Mouse (Mus musculus): ENCODE results near the gene Vash2.
"Not testable (repeated sequence)": the region's sequence is repeated elsewhere in the genome, so short reads cannot be mapped to it uniquely, and the experiment has no call there.

Vash2 gene

DNA sequence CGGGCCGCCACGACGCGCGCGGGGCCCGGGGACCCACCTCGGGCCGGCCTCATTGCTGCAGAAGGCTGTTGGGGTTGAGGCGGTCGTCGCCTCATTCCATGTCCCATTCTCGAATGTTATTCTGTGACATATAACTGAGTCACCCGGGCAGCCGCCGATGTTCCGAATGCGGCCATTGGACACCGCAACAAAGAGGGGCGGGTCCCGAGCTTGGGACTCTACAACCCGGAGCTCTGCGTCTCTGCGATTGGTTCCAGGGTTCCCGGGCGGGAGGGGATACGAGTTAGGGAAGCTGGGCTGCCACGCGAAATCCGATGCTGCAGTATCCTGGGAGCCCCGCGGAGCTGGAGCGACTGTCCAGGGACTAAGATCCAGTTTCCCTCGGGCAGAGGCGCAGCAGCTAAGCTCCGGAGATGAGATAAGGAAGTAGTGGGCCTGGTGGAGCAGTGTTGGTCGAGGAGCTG is at the start of gene Vash2:
Gene Vash2 (minus strand): TSS at position 197 of the 464 bp plus-strand sequence.
- DNase-seq (ENCODE audit: low read depth in 1 of 2, low spot score in 2 of 2), result peak; percentile 10 to 28

DNA sequence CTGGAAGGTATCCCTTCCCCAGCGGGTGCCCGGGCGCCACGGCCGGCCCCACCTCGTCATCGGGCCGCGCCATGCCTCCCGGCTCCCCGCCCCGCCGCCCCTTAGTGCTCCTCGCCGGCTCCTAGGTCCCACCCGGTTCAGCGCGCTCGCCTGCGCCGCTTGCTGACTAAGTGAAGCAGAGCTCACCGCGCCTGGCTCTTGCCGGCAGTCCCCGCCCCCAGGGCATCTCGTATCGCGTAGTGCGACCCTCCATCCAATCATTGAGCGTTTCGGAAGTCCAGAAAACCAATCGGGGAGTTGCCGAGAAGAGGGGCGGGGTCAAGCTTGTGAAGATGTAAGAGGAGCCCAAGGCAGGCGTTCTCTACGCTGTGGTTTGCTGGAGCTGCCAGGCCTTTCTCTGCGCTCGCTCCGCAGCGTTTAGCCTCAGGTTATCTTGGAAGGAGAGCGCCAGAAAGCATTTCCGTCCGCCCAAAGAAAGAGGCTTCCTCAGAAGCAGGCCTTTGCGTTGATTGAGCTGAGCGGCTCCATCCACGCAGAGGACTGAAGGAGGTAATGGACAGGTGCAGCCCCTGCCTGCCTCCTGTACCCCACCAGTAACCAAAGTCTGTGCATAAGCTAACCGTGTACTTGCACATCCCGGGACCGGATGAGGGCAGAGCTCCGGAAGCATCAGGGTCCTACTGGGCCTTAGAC is 47.1 kb upstream of the Vash2 start, which contains the start of gene Flvcr1:
Gene Flvcr1 (minus strand): TSS at position 138 of the 693 bp plus-strand sequence.
- peak; percentile 96 to 97 for DNase-seq (ENCODE audit: low read depth in 1 of 2, low spot score in 2 of 2)

DNA sequence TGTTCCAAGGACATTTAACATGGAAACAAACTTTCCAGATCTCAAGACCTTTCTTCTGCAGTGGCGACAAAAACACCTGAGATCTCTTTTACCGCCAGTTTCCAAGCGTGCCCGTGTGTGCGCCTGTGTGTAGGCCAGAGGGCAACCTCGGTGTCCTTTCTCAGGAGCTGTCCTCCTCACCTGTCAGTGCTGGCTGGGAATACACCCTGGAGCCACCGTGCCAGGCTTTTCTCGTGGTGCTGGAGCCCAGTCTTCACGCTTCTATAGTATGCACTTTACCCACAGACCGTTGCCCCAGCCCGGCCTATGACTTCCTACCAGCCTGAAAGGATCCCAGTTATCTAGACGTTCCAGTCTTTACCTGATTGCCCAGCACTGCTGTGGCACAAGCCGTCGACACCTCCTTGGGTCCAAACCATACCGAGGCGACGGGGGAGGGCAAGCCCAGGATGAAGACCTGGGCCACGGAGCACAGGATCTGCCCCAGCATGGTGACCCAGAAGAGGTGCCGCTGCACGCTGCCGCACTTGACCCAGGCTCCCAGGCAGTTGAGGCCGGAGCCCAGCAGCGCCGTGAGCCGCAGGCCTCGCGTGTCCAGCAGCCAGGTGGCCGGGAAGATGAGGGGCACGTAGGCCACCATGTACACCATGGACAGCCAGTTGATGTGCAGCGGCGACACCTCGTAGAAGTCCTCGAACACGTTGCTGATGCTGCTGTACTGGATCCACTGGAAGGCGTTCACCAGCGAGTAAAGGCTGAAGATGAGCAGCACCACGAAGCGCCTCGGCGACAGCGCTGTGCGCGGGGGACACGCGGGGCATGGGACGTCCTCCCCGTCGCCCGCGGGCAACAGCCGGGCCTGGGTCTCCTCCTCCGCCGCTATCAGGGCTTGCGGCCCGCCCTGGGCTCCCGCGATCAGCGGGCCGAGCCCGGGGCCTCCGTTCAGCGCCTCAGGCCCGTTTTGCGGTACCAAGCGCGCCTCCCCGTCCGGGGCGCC is 46.2 kb upstream of the Vash2 start:
- DNase-seq (ENCODE audit: low read depth in 1 of 2, low spot score in 2 of 2), result no peak

DNA sequence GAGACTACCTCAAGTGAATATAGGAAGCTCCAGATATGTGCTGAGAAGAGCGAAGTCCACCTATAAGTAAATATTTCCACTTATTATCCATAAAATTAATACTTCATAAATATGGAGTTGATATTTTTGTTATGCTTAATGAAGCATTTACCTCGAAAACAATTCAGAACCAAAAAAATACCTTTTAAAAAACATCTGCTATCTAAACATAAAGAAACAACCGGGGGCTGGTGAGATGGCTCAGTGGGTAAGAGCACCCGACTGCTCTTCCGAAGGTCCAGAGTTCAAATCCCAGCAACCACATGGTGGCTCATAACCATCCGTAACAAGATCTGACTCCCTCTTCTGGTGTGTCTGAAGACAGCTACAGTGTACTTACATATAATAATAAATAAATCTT is 44.7 kb upstream of the Vash2 start:
- not testable (repeated sequence) for DNase-seq (ENCODE audit: low read depth in 1 of 2, low spot score in 2 of 2)

GRCm38 (mm10) chr1:191023140-191023539 is 44.0 kb upstream of the Vash2 start:
- no peak for DNase-seq (ENCODE audit: low read depth in 1 of 2, low spot score in 2 of 2)

- DNase-seq (ENCODE audit: low read depth in 1 of 2, low spot score in 2 of 2), result no peak
Measured at GRCm38 (mm10) chr1:191021016-191021415, 41.9 kb upstream of the Vash2 start.

- no peak for DNase-seq (ENCODE audit: low read depth in 1 of 2, low spot score in 2 of 2)
Measured at GRCm38 (mm10) chr1:191020217-191020924, 41.3 kb upstream of the Vash2 start.

DNA sequence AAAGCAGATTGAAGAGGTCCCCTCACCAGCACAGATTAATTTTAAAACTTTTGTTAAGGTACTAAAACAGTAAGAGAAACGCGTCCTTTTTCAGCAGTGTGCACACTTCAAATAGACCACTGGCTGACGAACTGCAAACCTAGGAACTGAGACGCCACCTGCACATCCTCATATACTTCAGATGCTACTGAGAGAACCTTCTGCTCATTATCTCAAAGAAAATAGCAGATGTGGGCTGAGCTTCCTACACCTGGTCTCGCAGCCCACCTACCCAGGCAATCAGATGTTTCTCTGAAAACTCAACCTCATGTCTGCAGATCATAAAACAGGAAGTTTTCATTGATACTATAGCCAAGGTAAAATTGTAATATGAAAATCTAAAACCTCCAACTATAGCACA is 40.7 kb upstream of the Vash2 start:
- DNase-seq (ENCODE audit: low read depth in 1 of 2, low spot score in 2 of 2), result no peak

DNA sequence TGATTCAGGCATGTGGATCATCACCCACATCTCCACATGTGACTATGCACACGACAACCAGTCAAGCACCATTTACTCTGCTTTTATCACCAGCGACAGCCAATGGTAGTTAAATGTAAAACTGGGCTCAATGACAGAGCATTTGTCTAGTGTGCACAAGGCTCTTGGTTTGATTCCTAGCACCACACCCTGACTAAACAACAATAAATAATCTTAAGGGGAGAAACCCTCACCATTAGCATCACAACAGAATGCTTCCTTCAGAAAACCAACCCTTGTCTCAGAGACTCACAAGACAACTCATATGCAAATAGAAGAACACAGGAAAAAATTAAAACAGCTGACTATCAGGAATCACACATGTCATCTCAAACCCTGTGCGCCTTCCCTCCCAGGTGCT is 35.2 kb upstream of the Vash2 start:
- DNase-seq (ENCODE audit: low read depth in 1 of 2, low spot score in 2 of 2), result no peak

DNA sequence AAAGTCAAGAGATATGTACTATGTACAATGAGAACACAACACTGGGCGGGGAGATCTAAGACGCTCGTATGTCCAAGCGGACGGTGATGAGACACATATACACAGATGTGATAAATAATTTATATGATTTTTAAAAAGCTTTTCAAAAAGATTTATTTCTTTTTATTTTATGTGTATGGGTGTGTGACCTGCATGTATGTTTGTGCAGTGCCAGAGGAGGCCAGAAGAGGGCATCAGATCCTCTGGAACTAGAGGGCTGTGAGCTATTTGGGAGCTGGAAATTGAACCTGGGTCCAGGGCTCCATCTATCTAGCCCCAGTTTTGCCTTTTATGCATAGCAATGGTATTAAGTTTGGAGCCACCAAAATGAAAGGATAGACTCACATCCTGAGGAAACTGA is 29.6 kb upstream of the Vash2 start:
- no peak for DNase-seq (ENCODE audit: low read depth in 1 of 2, low spot score in 2 of 2)

DNA sequence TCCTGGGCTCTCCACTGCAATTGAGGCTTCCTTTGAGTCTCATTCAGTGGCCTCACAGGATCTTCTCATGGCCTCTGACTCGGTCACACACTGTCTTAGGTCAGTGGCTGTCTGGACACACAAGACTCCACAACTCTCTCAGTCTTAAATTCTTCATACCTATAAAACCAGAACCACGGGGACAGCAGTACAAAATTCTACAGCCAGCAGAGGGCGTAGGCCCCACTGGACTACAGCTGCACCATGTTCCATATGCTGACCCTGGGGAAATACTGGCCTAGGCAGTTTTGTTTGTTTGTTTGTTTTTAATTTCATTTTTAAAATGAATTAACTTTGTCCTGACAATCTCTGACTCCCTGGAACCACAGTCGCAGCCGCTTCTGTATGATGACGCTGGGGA is 23.1 kb upstream of the Vash2 start:
- DNase-seq (ENCODE audit: low read depth in 1 of 2, low spot score in 2 of 2), result no peak

DNA sequence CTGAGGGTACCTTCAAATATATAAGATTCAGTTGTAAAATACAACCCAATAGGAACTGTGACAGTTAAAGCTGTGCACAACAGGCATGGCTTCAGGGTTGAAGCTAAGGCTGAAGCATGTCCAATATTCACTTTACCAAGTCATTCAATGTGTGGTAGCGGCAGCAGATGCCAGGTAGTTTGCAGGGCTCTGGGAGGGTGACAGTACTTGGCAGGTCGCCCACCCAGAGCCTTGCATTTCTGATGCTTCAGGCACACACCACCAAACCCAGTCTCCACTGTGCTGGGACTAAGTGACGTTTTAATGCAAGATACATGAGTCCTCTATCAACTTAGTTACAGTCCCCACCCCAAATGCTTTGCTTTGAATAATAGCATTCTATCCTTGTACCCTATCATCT is 21.6 kb upstream of the Vash2 start:
- no peak for DNase-seq (ENCODE audit: low read depth in 1 of 2, low spot score in 2 of 2)

DNA sequence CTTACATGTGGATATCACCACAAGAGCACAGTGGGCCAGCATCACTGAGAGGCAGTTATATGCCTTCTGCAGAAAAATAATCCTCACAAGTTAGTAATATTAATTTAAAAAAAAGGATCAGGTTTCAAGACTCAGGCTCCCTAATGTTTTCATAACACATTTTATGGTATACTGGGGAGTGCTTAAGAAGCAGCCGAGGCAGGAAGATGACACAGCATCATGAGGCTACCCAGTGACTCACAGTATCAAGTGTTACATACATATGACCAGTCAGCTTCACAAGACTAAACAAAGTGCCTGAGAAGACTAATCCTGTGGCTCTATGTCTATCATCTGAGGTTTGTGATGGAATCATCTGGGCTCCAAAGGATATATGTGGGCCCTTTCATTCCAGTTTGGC is 18.9 kb upstream of the Vash2 start:
- no peak for DNase-seq (ENCODE audit: low read depth in 1 of 2, low spot score in 2 of 2)

DNA sequence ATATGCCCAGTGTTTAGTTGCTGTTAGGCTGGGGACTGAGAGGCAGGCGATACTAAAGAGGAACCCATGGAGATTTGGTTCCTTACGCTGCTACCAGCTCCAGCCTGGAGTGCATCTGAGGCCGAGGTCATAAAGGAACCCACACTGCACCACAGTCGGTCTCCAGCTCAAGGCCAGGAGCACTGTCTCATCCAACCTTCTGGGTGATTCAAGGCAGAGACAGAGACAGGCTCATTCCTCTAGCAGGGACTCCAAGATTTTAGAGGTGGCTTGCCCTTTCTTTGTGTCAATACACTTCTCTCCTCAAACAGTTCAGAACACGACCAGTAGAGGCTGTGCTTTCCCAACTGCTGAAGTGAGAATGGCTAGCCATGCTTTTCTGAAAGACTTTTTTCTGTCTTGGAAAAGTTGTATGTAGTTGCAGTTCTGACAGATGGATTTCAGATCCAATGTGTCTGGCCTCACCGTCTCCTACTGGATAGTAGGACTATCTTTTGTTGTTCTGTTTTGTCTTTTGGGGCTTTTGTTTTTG is 17.3 kb upstream of the Vash2 start:
- no peak for DNase-seq (ENCODE audit: low read depth in 1 of 2, low spot score in 2 of 2)

- no peak for DNase-seq (ENCODE audit: low read depth in 1 of 2, low spot score in 2 of 2)
Measured at GRCm38 (mm10) chr1:190995548-190995947, 16.5 kb upstream of the Vash2 start.

DNA sequence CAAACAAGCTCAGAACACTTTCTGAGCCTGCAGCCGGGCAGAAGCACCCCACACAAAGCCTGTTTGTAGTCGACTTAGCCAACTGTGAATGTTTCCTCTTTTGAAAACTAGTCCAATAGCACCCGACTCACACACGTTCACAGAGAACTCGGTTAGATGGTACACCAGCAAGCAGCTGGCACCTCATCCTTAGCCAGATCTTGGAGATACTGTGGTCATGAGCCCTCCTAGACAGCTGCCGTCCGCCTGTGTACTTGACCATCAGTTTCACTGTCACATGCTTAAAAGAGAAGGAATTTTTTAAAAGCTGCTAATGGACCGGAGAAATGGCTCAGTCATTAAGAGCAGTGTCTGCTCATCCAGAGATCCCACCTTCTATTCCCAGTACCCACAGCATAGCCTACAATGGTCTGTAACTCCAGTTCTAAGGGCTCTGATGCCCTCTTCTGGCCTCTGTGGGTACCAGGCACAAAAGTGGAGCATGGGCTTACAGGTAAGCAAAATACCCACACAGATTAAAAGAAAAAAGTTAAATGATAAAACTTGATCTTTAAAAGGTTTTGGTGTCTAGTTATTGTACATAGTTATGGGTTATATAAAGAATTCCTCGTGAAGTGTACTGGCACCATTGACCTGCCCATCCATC is 10.5 kb upstream of the Vash2 start:
- DNase-seq (ENCODE audit: low read depth in 1 of 2, low spot score in 2 of 2), result no peak

DNA sequence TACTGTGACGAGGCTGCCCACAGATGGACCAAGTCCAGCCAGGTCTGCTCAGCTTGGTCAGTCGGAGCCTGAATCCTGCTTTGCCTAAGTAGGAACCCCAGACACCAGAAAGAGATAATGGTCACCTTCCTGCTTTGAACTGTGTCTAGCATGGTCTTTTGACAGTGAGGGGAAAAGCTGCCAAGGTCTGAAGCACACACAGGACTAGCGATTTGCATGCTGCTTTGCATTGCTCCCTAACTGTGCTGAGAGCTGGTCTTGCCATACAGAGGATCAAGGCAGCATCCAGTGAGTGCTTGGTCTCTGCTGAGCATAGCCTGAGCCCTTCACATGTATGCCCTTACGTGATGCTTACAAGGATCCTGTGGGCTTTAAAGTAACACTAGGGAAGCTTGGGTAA is 2.3 kb upstream of the Vash2 start:
- DNase-seq (ENCODE audit: low read depth in 1 of 2, low spot score in 2 of 2), result no peak

DNA sequence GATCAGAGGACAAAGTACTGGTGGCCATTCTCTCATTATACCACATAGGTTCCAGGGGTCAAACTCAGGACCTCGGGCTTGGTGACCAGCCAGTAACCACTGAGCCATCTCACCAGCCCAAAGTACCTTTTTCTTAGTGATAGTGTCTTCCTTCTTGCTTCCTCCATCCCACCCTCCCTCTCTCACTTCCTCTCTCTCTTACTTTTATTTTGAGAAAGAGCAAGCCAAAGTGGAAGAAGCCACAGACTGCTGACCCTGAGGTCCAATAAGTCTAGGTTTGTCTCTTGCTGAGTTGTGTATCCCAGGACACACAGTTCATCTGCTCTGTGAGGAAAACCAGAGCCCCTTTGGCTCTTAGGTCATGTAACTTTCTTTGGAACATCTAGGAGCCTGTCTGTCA is 1.4 kb upstream of the Vash2 start:
- no peak for DNase-seq (ENCODE audit: low read depth in 1 of 2, low spot score in 2 of 2)

GRCm38 (mm10) chr1:190978511-190979073 is 504 bp downstream of the Vash2 start:
- DNase-seq (ENCODE audit: low read depth in 1 of 2, low spot score in 2 of 2), result no peak

GRCm38 (mm10) chr1:190978001-190978400 is 1.1 kb downstream of the Vash2 start:
- no peak for DNase-seq (ENCODE audit: low read depth in 1 of 2, low spot score in 2 of 2)

Data from monocyte, adult 2 months (primary cell).